Mouse (Mus musculus) mammary gland, adult 2 months (tissue): Measurements from ENCODE around the gene Vps16. TPM values are rescaled to one million over a fixed set of nuclear protein-coding genes. Genes with fewer than 3 reads are reported as not detected.

Experiments used
- polyA plus RNA-seq: library from polyadenylated mRNA; depleted of rRNA; stranded (reverse); fragments of >200 nt; gene quantifications from 2 replicates; pipeline ENCODE4 v1.2.3, GENCODE M21; 2012; ENCODE audit warnings: low replicate concordance; rRNA removed

The Vps16 gene
- polyA plus RNA-seq: 61.1 and 100 TPM in 2 replicates

GRCm38 (mm10) chr2:130424126-130424853 lies at the start of gene Vps16, which contains the start of gene Pced1a:
Vps16 (plus strand) TSS chr2:130424339.
Pced1a (minus strand) TSS chr2:130424701.

GRCm38 (mm10) chr2:130397186-130397985 lies 26.8 kb upstream of the Vps16 start, which contains the start of gene Cpxm1:
Cpxm1 (minus strand) TSS chr2:130397574.

GRCm38 (mm10) chr2:130404939-130405338 lies 19.2 kb upstream of the Vps16 start, which contains the start of the genes Gm28372 and 1700020A23Rik:
Gm28372 (plus strand) TSS chr2:130405239.
1700020A23Rik (plus strand) TSS chr2:130405259.

GRCm38 (mm10) chr2:130406178-130406577 lies 18.0 kb upstream of the Vps16 start, which contains the start of gene Tmem239:
Tmem239 (plus strand) TSS chr2:130406478.

GRCm38 (mm10) chr2:130449794-130450433 lies 25.8 kb downstream of the Vps16 start, which contains the start of gene Ptpra:
Ptpra (plus strand) TSS chr2:130450278.

Other genes with a start within 250 kb of the Vps16 start
- gene Snrpb, start 244.9 kb upstream of the Vps16 start, polyA plus RNA-seq: 223 and 260 TPM in 2 replicates
- gene Tmc2, start 229.1 kb upstream of the Vps16 start, polyA plus RNA-seq: not detected in 2 replicates
- 43.7 and 72.1 TPM in 2 replicates for gene Nop56, start 149.9 kb upstream of the Vps16 start, polyA plus RNA-seq
- 237 and 433 TPM in 2 replicates for gene Idh3b, start 139.8 kb upstream of the Vps16 start, polyA plus RNA-seq
- 1.6 and 2.6 TPM in 2 replicates for gene Ebf4, start 129.2 kb upstream of the Vps16 start, polyA plus RNA-seq
- 67.7 and 77.2 TPM in 2 replicates for gene Cpxm1, start 26.8 kb upstream of the Vps16 start, polyA plus RNA-seq
- gene Gm28372, start 19.1 kb upstream of the Vps16 start, polyA plus RNA-seq: not detected in 2 replicates
- gene 1700020A23Rik, start 19.1 kb upstream of the Vps16 start, polyA plus RNA-seq: not detected in 2 replicates
- gene Tmem239, start 17.9 kb upstream of the Vps16 start, polyA plus RNA-seq: not detected in 2 replicates
- gene Pced1a, start 362 bp downstream of the Vps16 start, polyA plus RNA-seq: 44.2 and 51.1 TPM in 2 replicates
- 60.0 and 66.0 TPM in 2 replicates for gene Ptpra, start 25.9 kb downstream of the Vps16 start, polyA plus RNA-seq
- 43.1 and 102 TPM in 2 replicates for gene Mrps26, start 139.4 kb downstream of the Vps16 start, polyA plus RNA-seq
- 0.44 TPM in 1 of 2 replicates, not detected in the other for gene Oxt, start 151.8 kb downstream of the Vps16 start, polyA plus RNA-seq
- not detected in 2 replicates for gene Avp, start 158.2 kb downstream of the Vps16 start, polyA plus RNA-seq
- gene Fastkd5, start 205.7 kb downstream of the Vps16 start, polyA plus RNA-seq: 1.1 and 2.6 TPM in 2 replicates
- gene Ubox5, start 205.7 kb downstream of the Vps16 start, polyA plus RNA-seq: 6.6 and 7.8 TPM in 2 replicates
- gene Lzts3, start 218.5 kb downstream of the Vps16 start, polyA plus RNA-seq: 9.7 and 11.4 TPM in 2 replicates
- gene Ddrgk1, start 240.3 kb downstream of the Vps16 start, polyA plus RNA-seq: 79.1 and 84.2 TPM in 2 replicates
- 23.2 and 24.8 TPM in 2 replicates for gene Itpa, start 243.3 kb downstream of the Vps16 start, polyA plus RNA-seq